Mouse (Mus musculus): ENCODE measurements at regions not wholly inside any gene's neighbourhood (a gene's known extent, or its start where the extent isn't known, plus 50 kb on each side); places are given as distances from the start of the nearest gene placed in this dataset.
"Not testable (repeated sequence)": the region's sequence is repeated elsewhere in the genome, so short reads cannot be mapped to it uniquely, and the experiment has no call there.

- not testable (repeated sequence) for DNase-seq; H3K4me3 ChIP-seq (replicated peaks; ENCODE audit: insufficient read depth, low read depth, low read length); H3K27me3 ChIP-seq (ENCODE audit: control insufficient read depth, insufficient read depth, low read length); H3K27ac ChIP-seq (ENCODE audit: insufficient read depth, low read length); H3K4me1 ChIP-seq (ENCODE audit: control insufficient read depth, insufficient read depth, low read length)
- 94% methylated on average over 16 of the region's 16 CpGs for WGBS
Measured at GRCm38 (mm10) chr1:157622156-157622555, 115.6 kb downstream of the Sec16b start.

GRCm38 (mm10) chr1:157632586-157632985 lies 126.1 kb downstream of the Sec16b start:
- WGBS: 37% methylated on average over 3 of the region's 3 CpGs
- TF ChIP-seq CTCF (IDR thresholded peaks at IDR 0.05; ENCODE audit: borderline replicate concordance, insufficient read depth, low read depth, low read length): no peak
- no peak for TF ChIP-seq POLR2A (IDR thresholded peaks at IDR 0.05; ENCODE audit: borderline replicate concordance, insufficient read depth, low read length)
- no peak for DNase-seq
- Histone ChIP-seq H3K27ac (ENCODE audit: insufficient read depth, low read length) (no peak overlapping the region), H3K27me3 (ENCODE audit: control insufficient read depth, insufficient read depth, low read length) (no peaks in the 10 kb centered on the region), H3K4me1 (ENCODE audit: control insufficient read depth, insufficient read depth, low read length) (no peaks in the 10 kb centered on the region), H3K4me3 (replicated peaks; ENCODE audit: insufficient read depth, low read depth, low read length) (no peak overlapping the region)

GRCm38 (mm10) chr1:157633470-157633869 lies 126.9 kb downstream of the Sec16b start:
- no peak overlapping the region for H3K4me3 ChIP-seq (replicated peaks; ENCODE audit: insufficient read depth, low read depth, low read length)
- H3K27ac ChIP-seq (ENCODE audit: insufficient read depth, low read length): no peak overlapping the region
- DNase-seq: no peak
- no peaks in the 10 kb centered on the region for H3K27me3 ChIP-seq (ENCODE audit: control insufficient read depth, insufficient read depth, low read length)
- 89% methylated on average over 6 of the region's 6 CpGs for WGBS
- H3K4me1 ChIP-seq (ENCODE audit: control insufficient read depth, insufficient read depth, low read length): no peaks in the 10 kb centered on the region
- TF ChIP-seq CTCF (IDR thresholded peaks at IDR 0.05; ENCODE audit: borderline replicate concordance, insufficient read depth, low read depth, low read length): no peak
- no peak for TF ChIP-seq POLR2A (IDR thresholded peaks at IDR 0.05; ENCODE audit: borderline replicate concordance, insufficient read depth, low read length)

GRCm38 (mm10) chr1:157635776-157636175 lies 129.2 kb downstream of the Sec16b start:
- TF ChIP-seq CTCF (IDR thresholded peaks at IDR 0.05; ENCODE audit: borderline replicate concordance, insufficient read depth, low read depth, low read length) (no peak), POLR2A (IDR thresholded peaks at IDR 0.05; ENCODE audit: borderline replicate concordance, insufficient read depth, low read length) (no peak)
- no peaks in the 10 kb centered on the region for H3K27me3 ChIP-seq (ENCODE audit: control insufficient read depth, insufficient read depth, low read length)

GRCm38 (mm10) chr1:157643524-157643923 lies 137.0 kb downstream of the Sec16b start:
- no peaks in the 10 kb centered on the region for H3K4me1 ChIP-seq (ENCODE audit: control insufficient read depth, insufficient read depth, low read length)
- TF ChIP-seq POLR2A (IDR thresholded peaks at IDR 0.05; ENCODE audit: borderline replicate concordance, insufficient read depth, low read length) (no peak), CTCF (IDR thresholded peaks at IDR 0.05; ENCODE audit: borderline replicate concordance, insufficient read depth, low read depth, low read length) (no peak)
- no peaks in the 10 kb centered on the region for H3K27me3 ChIP-seq (ENCODE audit: control insufficient read depth, insufficient read depth, low read length)
- no peak overlapping the region for H3K4me3 ChIP-seq (replicated peaks; ENCODE audit: insufficient read depth, low read depth, low read length)
- no peak overlapping the region for H3K27ac ChIP-seq (ENCODE audit: insufficient read depth, low read length)
- WGBS: 95% methylated on average over 6 of the region's 6 CpGs
- no peak for DNase-seq

More at GRCm38 (mm10) chr1:157635776-157636175, 129.2 kb downstream of the Sec16b start:
- WGBS: 55% methylated on average over 6 of the region's 6 CpGs
- no peak overlapping the region for H3K4me3 ChIP-seq (replicated peaks; ENCODE audit: insufficient read depth, low read depth, low read length)
- no peaks in the 10 kb centered on the region for H3K4me1 ChIP-seq (ENCODE audit: control insufficient read depth, insufficient read depth, low read length)
- H3K27ac ChIP-seq (ENCODE audit: insufficient read depth, low read length): no peak overlapping the region
- DNase-seq: peak; percentile 71 to 80

- Histone ChIP-seq H3K4me3 (replicated peaks; ENCODE audit: insufficient read depth, low read depth, low read length) (no peak overlapping the region), H3K27me3 (ENCODE audit: control insufficient read depth, insufficient read depth, low read length) (no peaks in the 10 kb centered on the region), H3K4me1 (ENCODE audit: control insufficient read depth, insufficient read depth, low read length) (no peaks in the 10 kb centered on the region), H3K27ac (ENCODE audit: insufficient read depth, low read length) (no peak overlapping the region)
- WGBS: 90% methylated on average over 8 of the region's 8 CpGs
- DNase-seq: no peak
- TF ChIP-seq CTCF (IDR thresholded peaks at IDR 0.05; ENCODE audit: borderline replicate concordance, insufficient read depth, low read depth, low read length): no peak
Measured at GRCm38 (mm10) chr1:157645682-157646421, 139.3 kb downstream of the Sec16b start.

GRCm38 (mm10) chr1:157655446-157655845 lies 148.9 kb downstream of the Sec16b start:
- Histone ChIP-seq H3K4me3 (replicated peaks; ENCODE audit: insufficient read depth, low read depth, low read length) (no peak overlapping the region), H3K27me3 (ENCODE audit: control insufficient read depth, insufficient read depth, low read length) (no peaks in the 10 kb centered on the region), H3K27ac (ENCODE audit: insufficient read depth, low read length) (no peak overlapping the region), H3K4me1 (ENCODE audit: control insufficient read depth, insufficient read depth, low read length) (no peaks in the 10 kb centered on the region)
- WGBS: 38% methylated on average over 4 of the region's 4 CpGs
- DNase-seq: no peak
- no peak for TF ChIP-seq POLR2A (IDR thresholded peaks at IDR 0.05; ENCODE audit: borderline replicate concordance, insufficient read depth, low read length)
- TF ChIP-seq CTCF (IDR thresholded peaks at IDR 0.05; ENCODE audit: borderline replicate concordance, insufficient read depth, low read depth, low read length): no peak

- no peak for TF ChIP-seq POLR2A (IDR thresholded peaks at IDR 0.05; ENCODE audit: borderline replicate concordance, insufficient read depth, low read length)
- no peak for TF ChIP-seq CTCF (IDR thresholded peaks at IDR 0.05; ENCODE audit: borderline replicate concordance, insufficient read depth, low read depth, low read length)
- Histone ChIP-seq H3K4me1 (ENCODE audit: control insufficient read depth, insufficient read depth, low read length) (no peaks in the 10 kb centered on the region), H3K27ac (ENCODE audit: insufficient read depth, low read length) (no peak overlapping the region), H3K4me3 (replicated peaks; ENCODE audit: insufficient read depth, low read depth, low read length) (no peak overlapping the region), H3K27me3 (ENCODE audit: control insufficient read depth, insufficient read depth, low read length) (no peaks in the 10 kb centered on the region)
- DNase-seq: no peak
- 80% methylated on average over 6 of the region's 6 CpGs for WGBS
Measured at GRCm38 (mm10) chr1:157669626-157670025, 163.1 kb downstream of the Sec16b start.
